Mouse (Mus musculus) intestine, embryonic 16.5 days (tissue): ENCODE data around the gene Stoml3. TPM values are rescaled to one million over a fixed set of nuclear protein-coding genes. Genes with fewer than 3 reads are reported as not detected.

Experiments
- ATAC-seq: fragments of 200-750 bp; cut with Nextera tagmentation; 2 replicates; pipeline ENCODE4 v1.8.0; 2017; ENCODE audit warnings: moderate TSS enrichment, moderate library complexity
- H3K27ac ChIP-seq: fragments of 300-500 bp; sonication (generic); 2 replicates; pipeline ENCODE4 v1.5.1; 2014; ENCODE audit warnings: mild to moderate bottlenecking, low read length
- H3K27me3 ChIP-seq: fragments of 300-500 bp; sonication (generic); replicated peaks from 2 replicates; pipeline ENCODE4 v1.6.1; 2014; ENCODE audit warnings: low read length, control low read depth, mixed read lengths; ENCODE audit not compliant: control insufficient read depth, insufficient read depth
- H3K36me3 ChIP-seq: fragments of 300-500 bp; sonication (generic); 2 replicates; pipeline ENCODE4 v1.6.1; 2014; ENCODE audit warnings: low read length, control low read depth; ENCODE audit not compliant: control insufficient read depth, insufficient read depth
- H3K4me1 ChIP-seq: fragments of 300-500 bp; sonication (generic); 2 replicates; pipeline ENCODE4 v1.6.1; 2014; ENCODE audit warnings: low read length, control low read depth, mixed read lengths; ENCODE audit not compliant: control insufficient read depth, insufficient read depth
- H3K4me2 ChIP-seq: fragments of 300-500 bp; sonication (generic); 2 replicates; pipeline ENCODE4 v1.6.1; 2014; ENCODE audit warnings: low read depth, low read length, control low read depth
- H3K4me3 ChIP-seq: fragments of 300-500 bp; sonication (generic); 2 replicates; pipeline ENCODE4 v1.5.1; 2014; ENCODE audit warnings: mild to moderate bottlenecking, low read length
- H3K9ac ChIP-seq: fragments of 300-500 bp; sonication (generic); 2 replicates; pipeline ENCODE4 v1.6.1; 2014; ENCODE audit warnings: low read depth, low read length
- H3K9me3 ChIP-seq: fragments of 300-500 bp; sonication (generic); 2 replicates; pipeline ENCODE4 v1.6.1; 2016; ENCODE audit warnings: low read length, control low read depth; ENCODE audit not compliant: control insufficient read depth
- WGBS: fragments of 180-500 bp; shearing (Covaris S2); extraction: QIAGEN DNeasy Blood & Tissue Kit; methylation state at CpG from one replicate; pipeline ENCODE4 v1.1.7; 2014; 5-methylcytosine and 5-hydroxymethylcytosine counted together
- polyA plus RNA-seq: library from polyadenylated mRNA; unstranded; fragments of >200 nt; fragmentation: Nextera tagmentation; extraction: Ambion mirVana; gene quantifications from 2 replicates; pipeline ENCODE4 v1.2.1, GENCODE M21; 2015

Stoml3 gene
- not detected in 2 replicates for polyA plus RNA-seq

DNA sequence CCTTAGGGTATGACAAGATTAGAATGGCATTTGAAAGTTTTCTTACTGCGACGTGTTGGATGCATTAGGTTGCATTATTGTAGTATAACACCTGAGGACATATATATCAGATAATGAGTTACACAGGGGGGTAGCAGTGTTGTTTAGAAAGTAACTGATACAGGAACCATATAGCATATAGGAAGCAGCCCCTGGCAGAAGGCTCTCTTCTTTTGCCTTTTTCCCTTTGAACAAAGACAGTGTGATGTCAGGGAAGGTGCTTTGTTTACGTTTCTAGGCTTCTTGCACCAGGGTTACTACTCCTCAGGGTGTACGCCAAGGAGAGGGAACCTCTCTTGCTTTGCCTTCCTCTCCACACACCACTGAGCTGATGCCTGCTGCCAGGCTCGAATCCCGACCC lies at the start of gene Stoml3:
Stoml3 (plus strand) TSS at position 301 of the 400 bp plus-strand sequence.
- Histone ChIP-seq H3K4me2 (no peak within 1 kb of the TSS), H3K9ac (0 out of 2 replicates have a peak within 1 kb of the TSS, but pooled peaks have one; percentile 6), H3K27ac (no peak within 1 kb of the TSS), H3K27me3 (no peaks in the 10 kb centered on the region), H3K4me3 (no peak within 1 kb of the TSS), H3K4me1 (no peaks in the 10 kb centered on the region), H3K9me3 (no peaks in the 10 kb centered on the region), H3K36me3 (no peaks in the 10 kb centered on the region)
- WGBS, result 72% methylated on average over 6 of the region's 6 CpGs
- ATAC-seq, result no peak

DNA sequence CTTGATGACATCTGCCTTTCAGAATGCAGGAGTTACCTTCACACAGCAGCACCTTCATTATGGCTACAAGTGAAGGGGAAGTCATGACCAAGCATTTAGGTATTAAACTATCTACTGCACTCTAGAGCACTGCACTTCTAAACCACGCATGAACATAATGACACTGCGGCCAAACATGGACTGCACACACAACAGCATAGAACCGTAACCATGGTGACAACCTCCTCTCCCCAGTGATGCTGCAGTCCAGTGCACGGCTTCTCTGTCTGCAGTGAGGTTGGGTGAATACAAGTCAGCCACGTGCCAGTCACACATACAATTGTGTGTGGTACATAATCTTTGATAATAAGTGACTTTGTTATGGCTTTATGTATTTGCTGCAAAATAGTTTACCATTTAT lies 42.9 kb upstream of the Stoml3 start:
- 81% methylated on average over 5 of the region's 5 CpGs for WGBS
- ATAC-seq, result no peak
- no peaks in the 10 kb centered on the region for H3K27me3 ChIP-seq

GRCm38 (mm10) chr3:53446801-53447200 lies 41.7 kb upstream of the Stoml3 start:
- Histone ChIP-seq H3K27me3 (no peaks in the 10 kb centered on the region), H3K9ac (no peak overlapping the region), H3K36me3 (peaks cover 5% of the 10 kb centered on the region), H3K9me3 (no peaks in the 10 kb centered on the region), H3K4me1 (no peaks in the 10 kb centered on the region), H3K4me3 (no peak overlapping the region), H3K4me2 (no peak overlapping the region), H3K27ac (no peak overlapping the region)
- WGBS, result 75% methylated on average over 3 of the region's 3 CpGs
- no peak for ATAC-seq

More for the DNA sequence above, 42.9 kb upstream of the Stoml3 start:
- Histone ChIP-seq H3K4me2 (no peak overlapping the region), H3K27ac (no peak overlapping the region), H3K4me1 (no peaks in the 10 kb centered on the region), H3K36me3 (no peaks in the 10 kb centered on the region), H3K4me3 (no peak overlapping the region), H3K9me3 (no peaks in the 10 kb centered on the region), H3K9ac (no peak overlapping the region)

- peak; percentile 62 for ATAC-seq
- H3K4me3 ChIP-seq, result no peak overlapping the region
These were observed 40.2 kb upstream of the Stoml3 start for GRCm38 (mm10) chr3:53448208-53448607.

DNA sequence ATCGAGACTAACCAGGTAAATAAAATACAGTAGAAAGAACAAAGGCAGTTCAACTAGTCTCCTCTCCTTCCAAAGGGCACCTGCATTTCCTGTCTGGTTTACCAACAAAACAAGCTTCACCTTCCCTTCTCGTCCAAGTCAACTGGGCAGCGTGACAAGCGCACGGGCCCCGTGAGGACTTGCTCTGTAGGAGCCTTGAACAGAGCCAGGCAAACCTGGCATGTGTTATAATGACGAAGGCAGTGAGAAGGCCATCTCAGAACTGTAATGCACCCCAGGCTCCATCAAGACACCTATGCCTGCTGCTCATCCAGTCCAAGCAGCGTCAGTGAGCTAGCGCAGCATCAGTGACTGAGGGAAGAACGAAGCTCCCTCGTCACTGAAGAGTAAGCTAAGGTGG lies 37.8 kb upstream of the Stoml3 start:
- Histone ChIP-seq H3K4me3 (no peak overlapping the region), H3K27me3 (no peaks in the 10 kb centered on the region), H3K27ac (no peak overlapping the region), H3K4me2 (no peak overlapping the region), H3K36me3 (peaks cover 11% of the 10 kb centered on the region), H3K9ac (no peak overlapping the region), H3K9me3 (no peaks in the 10 kb centered on the region), H3K4me1 (peaks cover 4% of the 10 kb centered on the region; the same call in 1 of the 2 replicates)
- ATAC-seq, result no peak
- WGBS, result 94% methylated on average over 11 of the region's 11 CpGs

More at GRCm38 (mm10) chr3:53448208-53448607, 40.2 kb upstream of the Stoml3 start:
- no peaks in the 10 kb centered on the region for H3K4me1 ChIP-seq
- 22% methylated on average over 2 of the region's 2 CpGs for WGBS
- H3K4me2 ChIP-seq, result no peak overlapping the region
- H3K27ac ChIP-seq, result no peak overlapping the region
- peaks cover 11% of the 10 kb centered on the region for H3K36me3 ChIP-seq
- no peak overlapping the region for H3K9ac ChIP-seq
- H3K9me3 ChIP-seq, result no peaks in the 10 kb centered on the region
- no peaks in the 10 kb centered on the region for H3K27me3 ChIP-seq

DNA sequence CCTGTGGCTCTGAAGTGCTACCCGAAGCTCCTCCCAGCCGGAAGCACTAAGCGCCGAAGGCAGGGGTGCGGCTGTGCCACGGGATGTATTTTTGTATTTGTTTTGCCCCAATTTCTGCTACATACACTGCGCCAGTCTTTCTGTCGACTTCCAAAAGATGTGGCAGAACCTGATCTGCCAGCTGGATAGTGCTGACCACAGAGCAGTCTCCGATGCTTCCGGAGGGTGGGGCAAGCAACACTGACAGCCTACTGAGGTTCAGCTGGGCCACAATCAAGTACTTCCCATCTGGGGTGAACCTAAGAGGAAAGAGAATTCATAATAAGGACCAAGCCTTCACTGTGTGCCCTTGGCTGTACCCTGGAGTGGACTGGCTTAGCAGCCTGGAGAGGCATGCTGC lies 36.1 kb upstream of the Stoml3 start:
- ATAC-seq, result no peak
- 90% methylated on average over 10 of the region's 10 CpGs for WGBS
- Histone ChIP-seq H3K4me3 (no peak overlapping the region), H3K27me3 (no peaks in the 10 kb centered on the region), H3K36me3 (peaks cover 13% of the 10 kb centered on the region), H3K9ac (no peak overlapping the region), H3K27ac (no peak overlapping the region), H3K4me2 (no peak overlapping the region), H3K9me3 (no peaks in the 10 kb centered on the region), H3K4me1 (peaks cover 6% of the 10 kb centered on the region; the same call in 1 of the 2 replicates)

- Histone ChIP-seq H3K9ac (no peak overlapping the region), H3K4me2 (no peak overlapping the region), H3K9me3 (no peaks in the 10 kb centered on the region), H3K27me3 (no peaks in the 10 kb centered on the region), H3K4me3 (no peak overlapping the region), H3K4me1 (peaks cover 6% of the 10 kb centered on the region; the same call in 1 of the 2 replicates), H3K36me3 (peaks cover 13% of the 10 kb centered on the region), H3K27ac (peak overlapping the region; percentile 23)
- WGBS, result 85% methylated on average over 7 of the region's 7 CpGs
- ATAC-seq, result no peak
These were observed 35.1 kb upstream of the Stoml3 start for GRCm38 (mm10) chr3:53453346-53453745.

DNA sequence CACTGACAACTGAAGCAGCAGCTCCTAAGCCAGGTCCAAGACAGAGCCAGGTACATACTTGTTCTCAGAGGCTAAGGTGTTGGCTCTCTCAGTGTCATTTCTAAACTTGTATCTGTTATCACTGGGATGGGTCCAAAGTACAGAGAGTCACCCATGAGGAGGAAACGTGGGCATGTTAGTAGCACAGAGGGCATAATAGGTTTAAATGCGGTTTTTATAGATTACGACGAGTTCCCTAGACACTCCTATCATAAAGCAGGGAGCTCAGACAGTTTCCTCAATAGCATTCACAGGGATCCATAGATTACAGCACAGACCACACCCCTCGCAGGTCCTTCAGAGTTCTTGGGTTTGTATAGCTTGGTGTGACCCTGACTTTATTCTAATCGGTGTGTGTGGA lies 34.4 kb upstream of the Stoml3 start:
- no peak overlapping the region for H3K4me2 ChIP-seq
- no peaks in the 10 kb centered on the region for H3K27me3 ChIP-seq
- peak overlapping the region; percentile 75 for H3K27ac ChIP-seq
- no peak overlapping the region for H3K4me3 ChIP-seq
- peaks cover 6% of the 10 kb centered on the region; the same call in 1 of the 2 replicates for H3K4me1 ChIP-seq
- WGBS, result 65% methylated on average over 6 of the region's 6 CpGs
- H3K9me3 ChIP-seq, result no peaks in the 10 kb centered on the region
- H3K9ac ChIP-seq, result no peak overlapping the region
- H3K36me3 ChIP-seq, result peaks cover 13% of the 10 kb centered on the region
- ATAC-seq, result peak; percentile 93

DNA sequence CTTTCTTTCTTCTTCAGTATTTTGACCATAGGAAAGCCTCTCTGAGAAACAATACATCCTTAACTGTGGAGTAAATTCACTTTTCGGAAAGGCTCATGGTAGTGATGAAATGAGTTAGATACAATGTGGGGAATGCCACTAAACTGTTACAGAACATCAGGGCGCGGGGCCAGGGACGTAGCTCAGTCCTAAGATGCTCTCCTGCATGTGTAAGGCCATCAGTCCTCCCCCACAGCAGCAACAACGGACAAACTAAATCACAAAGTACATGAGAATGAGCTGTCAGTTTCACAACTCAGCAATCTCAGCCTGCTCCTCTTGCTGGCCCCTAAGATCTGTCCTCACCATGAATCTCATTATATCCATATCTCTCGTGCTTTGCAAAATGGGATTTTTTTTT lies 33.9 kb upstream of the Stoml3 start:
- Histone ChIP-seq H3K27me3 (no peaks in the 10 kb centered on the region), H3K4me1 (peaks cover 6% of the 10 kb centered on the region; the same call in 1 of the 2 replicates), H3K27ac (peak overlapping the region; percentile 75), H3K36me3 (peaks cover 13% of the 10 kb centered on the region), H3K4me3 (no peak overlapping the region), H3K4me2 (no peak overlapping the region), H3K9ac (no peak overlapping the region), H3K9me3 (no peaks in the 10 kb centered on the region)
- 0 out of 2 replicates have a peak, but pooled peaks have one; percentile 12 for ATAC-seq
- WGBS, result 83% methylated on average over 6 of the region's 6 CpGs

GRCm38 (mm10) chr3:53454984-53455383 lies 33.5 kb upstream of the Stoml3 start:
- Histone ChIP-seq H3K4me2 (no peak overlapping the region), H3K27ac (peak overlapping the region; percentile 75), H3K4me3 (no peak overlapping the region), H3K9me3 (no peaks in the 10 kb centered on the region), H3K27me3 (no peaks in the 10 kb centered on the region), H3K9ac (no peak overlapping the region), H3K4me1 (peaks cover 6% of the 10 kb centered on the region; the same call in 1 of the 2 replicates), H3K36me3 (peaks cover 13% of the 10 kb centered on the region)
- peak; percentile 53 for ATAC-seq
- WGBS, result 66% methylated on average over 7 of the region's 7 CpGs
